Mouse (Mus musculus): ENCODE results near the gene Aspg. TPM values are rescaled to one million over a fixed set of nuclear protein-coding genes. Genes with fewer than 3 reads are reported as not detected.

Gene Aspg
- total RNA-seq, 2 experiments from 2014 or later: 0.32 to 0.62 TPM

DNA sequence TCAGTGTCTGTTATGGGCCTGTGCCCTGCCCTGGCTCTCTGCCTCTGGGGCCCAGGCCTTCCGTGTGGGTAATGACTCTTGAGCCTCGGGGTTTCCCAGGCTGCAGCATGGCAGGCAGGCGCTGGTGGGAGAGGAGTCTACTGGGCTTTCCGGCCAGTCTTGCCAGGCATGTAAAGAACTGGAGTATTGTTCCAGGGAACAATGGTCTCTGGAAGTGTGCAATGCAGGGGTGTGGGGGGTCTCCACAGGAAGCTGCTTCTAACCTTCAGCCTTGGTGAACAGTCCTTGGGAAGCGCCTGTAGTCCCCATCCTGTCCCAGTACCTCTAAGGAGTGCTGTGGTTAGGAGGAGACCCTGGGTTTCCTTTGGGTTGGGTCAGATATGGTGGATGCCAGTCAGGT, 40.9 kb downstream of the Aspg start:
- no peak for DNase-seq (ENCODE audit: low spot score in 2 of 2)

GRCm38 (mm10) chr12:112150011-112150410, 43.5 kb downstream of the Aspg start:
- no peak for DNase-seq (ENCODE audit: low spot score in 2 of 2)

DNA sequence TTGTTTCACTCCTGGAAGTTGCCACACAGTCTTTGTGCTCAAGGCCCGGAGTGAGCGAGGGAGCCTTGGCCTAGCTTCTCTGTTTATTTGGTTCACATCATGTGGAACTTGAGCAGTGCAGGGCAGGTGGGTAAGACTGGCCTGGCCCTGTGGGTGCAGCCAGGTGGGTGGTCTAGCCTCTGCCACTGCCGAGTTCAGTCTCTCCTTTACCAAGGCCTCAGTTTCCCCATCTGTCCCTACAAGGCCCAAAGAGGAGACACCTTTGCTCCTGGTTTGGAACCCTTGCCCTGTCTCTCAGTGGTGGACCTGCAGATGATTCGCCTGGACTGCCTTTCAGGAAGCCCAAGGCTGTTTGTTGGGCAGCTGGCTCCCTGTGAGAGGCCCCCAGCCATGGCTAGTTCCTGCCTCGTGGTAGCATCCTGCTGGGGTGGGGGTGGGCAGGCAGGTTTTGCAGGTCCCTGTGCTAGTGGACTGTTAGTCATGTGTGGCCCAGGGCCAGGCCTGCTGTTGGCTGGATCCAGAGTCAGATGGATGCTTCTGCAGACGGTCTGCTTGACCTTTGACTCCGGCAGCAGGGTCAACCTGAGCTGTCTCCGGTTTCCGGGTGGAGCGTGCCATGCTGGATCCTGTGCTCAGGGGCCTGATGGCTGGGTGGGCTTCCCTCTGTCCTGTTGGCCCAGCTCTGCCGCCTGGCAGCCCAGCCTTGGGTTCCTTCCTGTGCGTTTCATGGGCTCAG, 44.9 kb downstream of the Aspg start:
- DNase-seq (ENCODE audit: low spot score in 2 of 2): no peak

DNA sequence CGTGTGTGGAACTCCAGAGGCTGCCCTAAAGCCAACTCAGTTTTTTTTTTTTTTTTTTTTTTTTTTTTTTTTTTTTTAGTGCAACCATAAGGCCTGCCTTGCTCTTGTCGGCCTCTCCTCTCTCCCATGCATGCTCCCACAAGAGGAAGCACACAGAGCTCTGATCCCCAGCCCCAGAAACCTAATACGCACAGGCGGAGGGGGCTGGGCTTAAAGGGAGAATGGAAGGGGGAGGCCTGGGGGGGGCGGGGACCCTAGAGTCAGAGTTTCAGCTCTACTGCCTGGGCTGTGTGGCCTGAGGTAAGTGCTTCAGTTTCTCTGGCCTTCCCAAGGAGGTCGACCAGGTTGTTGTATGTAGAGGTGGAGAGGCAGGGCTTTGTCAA, 45.5 kb downstream of the Aspg start:
- DNase-seq (ENCODE audit: low spot score in 2 of 2): no peak

DNA sequence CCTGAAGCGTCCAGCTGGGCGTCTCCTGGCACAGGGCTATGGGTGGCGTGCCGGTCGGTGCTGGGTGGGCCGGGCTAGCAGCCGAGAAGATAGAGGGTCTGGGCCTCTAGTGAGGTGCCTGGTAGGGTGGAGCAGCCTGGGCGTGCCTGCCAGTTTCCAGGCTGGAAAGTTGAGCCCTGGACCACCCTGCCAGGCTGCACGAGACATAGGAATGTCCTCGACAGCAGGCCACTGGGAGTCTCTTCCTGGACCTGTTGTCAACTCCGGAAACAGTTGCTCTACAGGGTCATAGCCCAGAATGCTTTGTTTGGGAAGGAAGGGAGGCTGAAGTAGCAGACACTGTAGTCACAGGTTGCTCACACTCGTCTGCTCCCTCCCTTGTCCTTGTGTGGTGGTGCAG, 47.1 kb downstream of the Aspg start:
- no peak for DNase-seq (ENCODE audit: low spot score in 2 of 2)

- no peak for DNase-seq (ENCODE audit: low spot score in 2 of 2)
Observed at GRCm38 (mm10) chr12:112154476-112154875, 48.0 kb downstream of the Aspg start.

GRCm38 (mm10) chr12:112155218-112156051, 49.0 kb downstream of the Aspg start:
- no peak for DNase-seq (ENCODE audit: low spot score in 2 of 2)

- DNase-seq (ENCODE audit: low spot score in 2 of 2): no peak
Observed at GRCm38 (mm10) chr12:112156804-112157203, 50.3 kb downstream of the Aspg start.

GRCm38 (mm10) chr12:112158246-112158645, 51.8 kb downstream of the Aspg start:
- no peak for DNase-seq (ENCODE audit: low spot score in 2 of 2)

GRCm38 (mm10) chr12:112158784-112159183, 52.3 kb downstream of the Aspg start:
- no peak for DNase-seq (ENCODE audit: low spot score in 2 of 2)

GRCm38 (mm10) chr12:112163981-112164839, 57.7 kb downstream of the Aspg start:
- DNase-seq (ENCODE audit: low spot score in 2 of 2): no peak

DNA sequence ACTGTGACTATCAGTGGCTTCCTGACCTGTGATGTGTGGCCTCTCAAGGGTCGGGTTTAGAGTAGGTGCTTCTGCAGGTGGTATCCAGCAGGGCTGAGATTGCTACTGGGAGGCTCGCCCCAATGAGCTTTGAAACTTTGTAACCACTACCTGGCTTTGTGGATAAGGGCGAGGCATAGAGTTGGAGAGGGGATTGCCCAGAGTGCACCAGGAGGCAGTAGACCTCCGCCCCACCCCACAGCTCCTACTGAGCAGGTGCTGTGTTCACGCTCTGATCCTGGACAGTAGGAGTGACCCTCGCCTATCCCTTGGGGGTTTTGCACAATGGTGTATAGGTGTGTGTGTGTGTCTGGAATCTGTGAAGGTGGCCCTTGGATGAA, 58.4 kb downstream of the Aspg start:
- no peak for DNase-seq (ENCODE audit: low spot score in 2 of 2)

- no peak for DNase-seq (ENCODE audit: low spot score in 2 of 2)
Observed at GRCm38 (mm10) chr12:112169240-112169639, 62.8 kb downstream of the Aspg start.

DNA sequence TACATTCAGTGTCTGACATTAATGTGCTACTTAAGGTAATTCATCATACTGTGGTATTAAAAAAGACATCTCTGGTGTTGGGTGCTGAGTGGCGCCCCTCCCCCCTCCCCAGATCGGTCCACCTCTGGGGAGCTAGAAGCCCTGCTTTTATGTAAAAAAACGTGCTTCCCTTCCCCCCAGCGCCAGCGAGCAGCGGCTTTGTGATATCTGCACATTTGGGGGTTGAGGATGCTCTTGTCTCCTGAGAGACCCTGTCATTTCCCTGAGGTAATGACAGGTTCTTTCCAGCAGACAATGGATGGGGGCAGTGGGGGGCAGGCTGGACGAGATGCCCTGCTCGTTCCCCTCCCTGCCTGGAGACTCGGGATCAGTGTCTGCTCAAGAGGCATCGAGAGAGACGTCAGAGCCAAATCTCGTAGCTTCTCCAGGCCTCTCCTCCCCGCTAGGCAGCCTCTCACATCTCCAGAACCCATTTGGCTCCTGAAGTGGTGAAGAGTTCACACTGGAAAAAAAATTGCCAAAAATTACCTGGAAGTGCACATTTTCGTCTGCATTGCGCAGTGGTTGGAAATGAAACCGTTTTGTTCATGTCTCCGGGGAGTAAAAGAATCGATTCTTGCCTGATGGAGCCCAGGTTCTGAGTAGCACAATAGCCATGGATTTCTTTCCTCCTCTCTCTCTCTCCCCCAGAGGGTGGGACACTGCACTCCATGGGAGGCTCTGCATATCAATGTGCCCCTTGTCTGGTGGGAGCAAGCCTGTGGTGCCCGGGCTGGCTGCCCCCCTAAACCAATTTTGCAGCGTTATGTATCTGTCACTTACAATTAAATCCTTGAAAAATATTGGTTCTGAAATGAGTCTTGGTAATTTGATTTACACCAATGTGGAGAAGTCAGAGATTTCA, 64.4 kb downstream of the Aspg start:
- DNase-seq (ENCODE audit: low spot score in 2 of 2): no peak

DNA sequence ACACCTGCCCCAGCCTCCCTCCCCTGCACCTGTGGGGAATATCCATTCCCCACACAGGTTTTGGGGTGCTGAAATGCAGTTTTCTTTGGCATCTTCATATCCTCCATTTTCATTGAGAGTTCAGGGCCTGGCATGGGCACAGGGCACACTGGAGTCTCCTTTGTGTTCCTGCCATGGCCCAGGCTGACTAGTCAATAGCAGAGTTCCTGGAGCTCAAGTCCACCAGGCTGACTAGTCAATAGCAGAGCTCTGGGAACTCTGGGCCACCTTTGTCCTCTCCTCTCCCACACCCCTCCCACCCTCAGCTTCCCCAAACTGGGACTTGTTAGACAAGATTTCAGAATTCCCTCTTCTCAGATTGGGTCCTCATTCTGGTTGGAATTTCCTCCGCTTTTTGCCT, 65.2 kb downstream of the Aspg start:
- DNase-seq (ENCODE audit: low spot score in 2 of 2): no peak

DNA sequence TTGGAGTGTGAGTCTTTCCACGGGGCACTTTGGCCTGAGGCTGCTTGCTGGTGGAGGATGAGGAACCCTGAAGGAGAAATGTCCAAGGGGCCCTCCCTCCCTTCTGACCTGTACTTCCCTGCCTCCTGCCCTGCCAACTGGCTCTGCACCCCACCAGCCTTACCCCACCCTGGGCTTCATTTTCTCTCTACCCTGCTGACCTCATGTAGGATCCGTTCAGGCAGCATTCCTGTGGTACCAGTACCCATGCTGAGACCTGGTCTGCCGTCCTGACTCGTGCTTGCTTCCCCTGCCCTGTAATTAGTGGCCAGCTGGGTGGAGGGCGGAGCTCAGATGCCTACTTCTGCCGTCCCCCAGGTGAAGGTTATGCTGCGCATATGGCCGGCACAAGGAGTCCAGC, 65.7 kb downstream of the Aspg start:
- DNase-seq (ENCODE audit: low spot score in 2 of 2): no peak
